Mouse (Mus musculus) limb, embryonic 10.5 days (tissue): ENCODE results near the gene Prkar1a. TPM values are rescaled to one million over a fixed set of nuclear protein-coding genes. Genes with fewer than 3 reads are reported as not detected.
"Not testable (repeated sequence)": the region's sequence is repeated elsewhere in the genome, so short reads cannot be mapped to it uniquely, and the experiment has no call there.

Source experiments
- DNase-seq: peaks from one replicate; pipeline ENCODE4 v3.0.0-alpha.2; 2017; ENCODE audit warnings: low spot score
- H3K27ac ChIP-seq: fragments of 300-500 bp; sonication (generic); 2 replicates; pipeline ENCODE4 v1.5.1; 2016; ENCODE audit warnings: mild to moderate bottlenecking
- H3K27me3 ChIP-seq: fragments of 300-500 bp; sonication (generic); 2 replicates; pipeline ENCODE4 v1.6.1; 2016; ENCODE audit warnings: low read depth, mild to moderate bottlenecking; ENCODE audit not compliant: poor library complexity, severe bottlenecking
- H3K36me3 ChIP-seq: fragments of 300-500 bp; sonication (generic); 2 replicates; pipeline ENCODE4 v1.6.1; 2016; ENCODE audit warnings: mild to moderate bottlenecking, moderate library complexity
- H3K4me1 ChIP-seq: fragments of 300-500 bp; sonication (generic); 2 replicates; pipeline ENCODE4 v1.6.1; 2016
- H3K4me3 ChIP-seq: fragments of 300-500 bp; sonication (generic); 2 replicates; pipeline ENCODE4 v1.5.1; 2016; ENCODE audit warnings: mild to moderate bottlenecking, moderate library complexity
- H3K9me3 ChIP-seq: fragments of 300-500 bp; sonication (generic); replicated peaks from 2 replicates; pipeline ENCODE4 v1.6.1; 2016; ENCODE audit warnings: mild to moderate bottlenecking
- WGBS: fragments of 180-500 bp; shearing (Covaris S2); methylation state at CpG from one replicate; pipeline ENCODE4 v1.1.7; 2016; 5-methylcytosine and 5-hydroxymethylcytosine counted together
- polyA plus RNA-seq: library from polyadenylated mRNA; unstranded; fragments of >200 nt; fragmentation: Nextera tagmentation; extraction: Ambion mirVana; gene quantifications from 2 replicates; pipeline ENCODE4 v1.2.1, GENCODE M21; 2016

The Prkar1a gene
- polyA plus RNA-seq, 1 experiment from 2014 or later = 338 TPM

DNA sequence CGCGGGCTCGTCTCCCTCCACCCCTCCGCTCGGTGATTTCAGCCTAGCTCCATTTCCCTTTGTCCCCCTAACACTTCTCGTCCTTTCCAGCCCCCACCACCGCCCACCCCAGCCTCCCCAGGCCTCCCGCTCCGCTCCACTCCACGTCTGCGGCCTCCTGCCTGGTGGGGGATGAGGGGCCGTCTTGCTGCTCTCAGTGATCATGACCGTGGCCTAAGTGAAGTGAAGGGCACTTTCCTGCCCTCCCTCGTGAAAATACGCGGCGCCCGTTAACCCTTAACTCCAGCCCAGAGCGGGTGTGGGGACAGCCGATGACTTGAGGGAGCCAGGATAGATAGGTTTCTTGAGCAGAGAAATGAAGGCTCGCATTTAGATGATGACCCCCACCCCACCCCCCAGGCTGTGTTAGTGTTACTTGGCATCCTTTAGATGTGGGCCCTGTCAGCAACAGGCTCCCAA, 2.4 kb downstream of the Prkar1a start:
- Histone ChIP-seq H3K9me3 (no peaks in the 10 kb centered on the region), H3K4me1 (peaks cover 44% of the 10 kb centered on the region), H3K4me3 (peak overlapping the region; percentile 99), H3K27me3 (no peaks in the 10 kb centered on the region), H3K27ac (peak overlapping the region; percentile 98), H3K36me3 (peaks cover 36% of the 10 kb centered on the region)
- WGBS = under 1% methylated on average over 21 of the region's 21 CpGs
- peak; percentile 58 for DNase-seq

- peak overlapping the region; percentile 99 for H3K4me3 ChIP-seq
- H3K36me3 ChIP-seq = peaks cover 45% of the 10 kb centered on the region
- H3K9me3 ChIP-seq = no peaks in the 10 kb centered on the region
- H3K4me1 ChIP-seq = peaks cover 44% of the 10 kb centered on the region
- DNase-seq = no peak
- no peak overlapping the region for H3K27ac ChIP-seq
- WGBS = 81% methylated on average over 6 of the region's 6 CpGs
- H3K27me3 ChIP-seq = no peaks in the 10 kb centered on the region
Observed at GRCm38 (mm10) chr11:109652505-109652904, 3.3 kb downstream of the Prkar1a start.

DNA sequence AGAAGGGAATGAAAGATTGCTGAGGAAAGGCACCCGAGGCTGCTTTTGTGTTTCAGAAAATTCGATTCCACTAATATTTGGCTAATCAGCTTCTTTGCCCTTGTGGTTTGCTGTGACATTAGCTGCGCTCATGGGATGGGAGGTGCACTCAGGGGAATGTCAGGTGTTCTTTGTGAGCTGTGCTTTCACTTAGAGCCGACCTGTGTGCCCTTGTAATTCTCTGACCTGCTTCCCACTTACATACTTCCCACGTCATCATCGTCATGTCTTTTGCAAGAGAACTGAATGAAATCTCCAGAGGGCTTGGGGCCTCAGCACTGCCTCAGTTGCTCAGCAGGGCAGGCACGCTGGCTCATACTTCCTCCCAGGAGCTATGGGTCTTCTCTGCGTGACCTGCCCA, 4.0 kb downstream of the Prkar1a start:
- H3K4me3 ChIP-seq = peak overlapping the region; percentile 18; the same call in 1 of the 2 replicates
- no peak overlapping the region for H3K27ac ChIP-seq
- 90% methylated on average over 8 of the region's 8 CpGs for WGBS
- DNase-seq = no peak
- H3K27me3 ChIP-seq = no peaks in the 10 kb centered on the region
- H3K9me3 ChIP-seq = no peaks in the 10 kb centered on the region
- peaks cover 52% of the 10 kb centered on the region for H3K36me3 ChIP-seq
- H3K4me1 ChIP-seq = peaks cover 44% of the 10 kb centered on the region

- Histone ChIP-seq H3K4me3 (no peak overlapping the region), H3K27ac (no peak overlapping the region), H3K27me3 (no peaks in the 10 kb centered on the region), H3K9me3 (no peaks in the 10 kb centered on the region), H3K4me1 (peaks cover 30% of the 10 kb centered on the region), H3K36me3 (peaks cover 64% of the 10 kb centered on the region)
- DNase-seq = no peak
- WGBS = 93% methylated on average over 6 of the region's 6 CpGs
Observed at GRCm38 (mm10) chr11:109654581-109654980, 5.4 kb downstream of the Prkar1a start.

DNA sequence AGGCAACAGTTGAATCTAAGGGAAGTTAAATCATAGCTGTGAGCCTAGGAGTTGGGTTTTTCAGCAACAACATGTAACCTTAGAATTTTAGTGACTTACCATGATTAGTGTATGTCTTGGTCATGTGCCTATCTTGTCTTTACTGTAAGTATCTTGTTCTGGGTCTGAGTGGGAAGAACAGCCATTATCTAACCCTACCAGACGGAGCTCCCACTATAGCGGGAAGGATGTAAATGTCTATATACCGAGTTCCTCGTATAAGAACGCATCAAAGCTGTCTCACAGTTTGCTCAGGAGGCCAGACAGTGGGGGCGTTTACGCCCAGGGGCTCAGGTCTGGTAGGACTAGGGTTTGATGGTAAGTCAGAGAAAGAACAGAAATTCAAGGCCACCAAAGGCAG, 7.0 kb downstream of the Prkar1a start:
- H3K36me3 ChIP-seq = peaks cover 81% of the 10 kb centered on the region
- H3K4me1 ChIP-seq = peaks cover 22% of the 10 kb centered on the region
- H3K9me3 ChIP-seq = no peaks in the 10 kb centered on the region
- no peak overlapping the region for H3K4me3 ChIP-seq
- no peaks in the 10 kb centered on the region for H3K27me3 ChIP-seq
- H3K27ac ChIP-seq = no peak overlapping the region
- WGBS = 93% methylated on average over 7 of the region's 7 CpGs
- DNase-seq = no peak

DNA sequence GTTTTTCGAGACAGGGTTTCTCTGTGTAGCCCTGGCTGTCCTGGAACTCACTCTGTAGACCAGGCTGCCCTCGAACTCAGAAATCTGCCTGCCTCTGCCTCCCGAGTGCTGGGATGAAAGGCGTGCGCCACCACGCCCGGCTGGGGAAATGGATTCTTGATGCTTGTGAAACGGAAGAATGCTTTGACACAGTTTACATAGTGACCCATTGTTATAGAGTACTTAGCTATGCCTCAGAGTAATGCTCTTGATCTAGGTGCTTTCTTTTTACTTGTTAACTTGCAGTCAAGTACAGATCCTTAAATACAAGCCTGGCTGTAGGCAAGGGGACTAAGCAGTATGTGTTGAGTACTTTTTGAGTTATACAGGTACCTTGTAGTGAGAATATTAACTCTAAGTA, 11.3 kb downstream of the Prkar1a start:
- peaks cover 99% of the 10 kb centered on the region for H3K36me3 ChIP-seq
- not testable (repeated sequence) for H3K27ac ChIP-seq, DNase-seq, H3K9me3 ChIP-seq, H3K27me3 ChIP-seq, H3K4me3 ChIP-seq, H3K4me1 ChIP-seq
- WGBS = 95% methylated on average over 8 of the region's 8 CpGs

- Histone ChIP-seq H3K27ac (no peak overlapping the region), H3K4me3 (no peak overlapping the region), H3K4me1 (no peaks in the 10 kb centered on the region), H3K27me3 (no peaks in the 10 kb centered on the region), H3K9me3 (no peaks in the 10 kb centered on the region), H3K36me3 (peaks cover 100% of the 10 kb centered on the region)
- DNase-seq = no peak
- 93% methylated on average over 13 of the region's 13 CpGs for WGBS
Observed at GRCm38 (mm10) chr11:109664293-109664692, 15.1 kb downstream of the Prkar1a start.

GRCm38 (mm10) chr11:109665424-109665823, 16.2 kb downstream of the Prkar1a start:
- 93% methylated on average over 6 of the region's 6 CpGs for WGBS
- Histone ChIP-seq H3K4me3 (no peak overlapping the region), H3K27ac (no peak overlapping the region), H3K27me3 (no peaks in the 10 kb centered on the region), H3K36me3 (peaks cover 99% of the 10 kb centered on the region), H3K4me1 (no peaks in the 10 kb centered on the region), H3K9me3 (no peaks in the 10 kb centered on the region)
- DNase-seq = no peak

- no peak for DNase-seq
- WGBS = 96% methylated on average over 13 of the region's 13 CpGs
- H3K36me3 ChIP-seq = peaks cover 95% of the 10 kb centered on the region
- H3K4me1 ChIP-seq = no peaks in the 10 kb centered on the region
- H3K4me3 ChIP-seq = no peak overlapping the region
- no peaks in the 10 kb centered on the region for H3K27me3 ChIP-seq
- H3K27ac ChIP-seq = no peak overlapping the region
- no peaks in the 10 kb centered on the region for H3K9me3 ChIP-seq
Observed at GRCm38 (mm10) chr11:109666411-109666810, 17.2 kb downstream of the Prkar1a start.

DNA sequence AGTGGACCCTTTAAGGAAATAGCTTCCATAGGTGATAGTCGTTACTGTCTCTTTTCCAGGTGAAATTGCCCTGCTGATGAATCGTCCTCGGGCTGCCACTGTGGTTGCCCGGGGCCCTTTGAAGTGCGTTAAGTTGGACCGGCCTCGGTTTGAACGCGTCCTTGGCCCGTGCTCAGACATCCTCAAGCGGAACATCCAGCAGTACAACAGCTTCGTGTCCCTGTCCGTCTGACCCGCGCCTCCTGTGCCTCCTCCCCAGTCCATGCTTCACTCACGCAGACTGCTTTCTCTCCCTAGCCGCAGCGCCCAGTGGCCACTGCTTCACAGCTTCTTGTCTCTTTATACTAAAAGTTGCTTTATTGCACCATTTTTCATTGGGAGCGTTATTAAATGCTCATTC, 18.2 kb downstream of the Prkar1a start:
- Histone ChIP-seq H3K27me3 (no peaks in the 10 kb centered on the region), H3K4me1 (no peaks in the 10 kb centered on the region), H3K36me3 (peaks cover 91% of the 10 kb centered on the region), H3K27ac (no peak overlapping the region), H3K4me3 (no peak overlapping the region), H3K9me3 (no peaks in the 10 kb centered on the region)
- DNase-seq = no peak
- WGBS = 92% methylated on average over 19 of the region's 19 CpGs

GRCm38 (mm10) chr11:109668115-109668725, 19.0 kb downstream of the Prkar1a start:
- Histone ChIP-seq H3K4me3 (no peak overlapping the region), H3K4me1 (no peaks in the 10 kb centered on the region), H3K9me3 (no peaks in the 10 kb centered on the region), H3K36me3 (peaks cover 82% of the 10 kb centered on the region), H3K27ac (no peak overlapping the region), H3K27me3 (no peaks in the 10 kb centered on the region)
- 89% methylated on average over 8 of the region's 8 CpGs for WGBS
- no peak for DNase-seq

DNA sequence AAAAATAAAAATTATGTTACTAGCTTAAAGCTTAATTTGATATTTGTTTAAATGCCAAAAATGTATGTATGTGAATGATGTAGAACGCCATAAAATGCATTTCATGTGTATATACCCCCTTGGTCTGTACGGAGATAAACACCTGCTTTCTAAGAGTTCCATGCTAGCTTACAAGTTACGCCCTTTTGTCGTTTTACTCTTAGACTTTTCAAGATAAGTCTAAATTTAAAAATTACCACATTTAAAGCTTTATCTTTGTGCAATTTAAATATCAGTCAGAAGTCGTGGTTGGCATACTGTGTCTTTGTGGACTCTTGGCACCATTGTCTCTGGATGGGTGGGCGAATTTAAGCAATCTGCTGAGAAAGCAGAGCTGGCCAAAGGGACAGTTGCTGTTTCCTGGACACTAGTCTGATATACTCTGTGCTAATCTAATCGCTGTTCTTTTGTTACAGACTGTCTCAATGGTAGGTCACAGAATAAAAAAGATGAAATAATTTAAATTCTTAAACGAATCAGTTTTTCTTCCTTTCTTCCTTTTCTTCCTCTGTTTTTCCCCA, 20.0 kb downstream of the Prkar1a start:
- peaks cover 72% of the 10 kb centered on the region for H3K36me3 ChIP-seq
- no peak for DNase-seq

DNA sequence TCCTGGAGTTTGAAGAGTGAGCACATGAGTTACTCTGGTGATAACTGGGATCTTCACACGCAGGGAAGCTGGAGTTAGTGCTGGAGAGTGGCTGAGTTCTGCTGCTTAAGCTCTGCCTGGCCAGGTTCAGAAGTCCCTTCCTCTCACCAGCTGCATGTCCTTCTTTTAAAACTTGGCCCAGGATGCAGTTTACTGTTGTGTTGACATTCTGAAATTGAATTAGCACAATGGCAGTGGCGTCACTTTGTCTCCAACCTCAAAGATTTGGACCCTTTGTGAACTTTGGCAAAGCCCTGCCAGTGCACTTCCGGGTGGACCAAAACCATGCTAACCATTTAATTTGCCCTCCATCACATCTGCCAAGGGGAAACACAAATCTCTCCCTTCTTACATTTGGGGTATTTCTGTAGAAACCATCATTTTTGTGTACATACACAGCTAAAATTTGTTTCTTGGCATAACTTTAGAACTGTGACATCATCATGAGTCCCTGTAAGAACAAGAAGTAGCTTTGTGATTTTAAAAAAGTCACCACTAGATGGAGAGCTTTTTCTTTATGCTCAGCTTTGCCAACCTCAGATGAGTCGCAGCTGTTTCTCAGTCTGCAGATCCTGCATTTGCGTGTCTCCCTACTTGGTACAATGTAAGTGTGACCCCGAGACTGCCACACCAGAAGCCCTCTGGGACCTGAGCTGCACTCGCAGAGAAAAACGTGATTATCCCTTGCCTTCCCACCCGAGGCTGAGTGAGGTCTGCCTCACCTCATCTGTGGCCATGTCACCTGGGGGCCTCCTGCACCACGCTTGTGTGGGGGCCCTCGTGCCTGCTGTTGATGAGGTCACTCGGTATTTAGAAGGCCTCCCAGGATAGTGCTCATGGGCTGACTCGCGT, 21.1 kb downstream of the Prkar1a start:
- no peaks in the 10 kb centered on the region for H3K4me1 ChIP-seq
- H3K27ac ChIP-seq = no peak overlapping the region
- no peaks in the 10 kb centered on the region for H3K27me3 ChIP-seq
- no peak overlapping the region for H3K4me3 ChIP-seq
- no peak for DNase-seq
- H3K36me3 ChIP-seq = peaks cover 62% of the 10 kb centered on the region
- WGBS = 72% methylated on average over 14 of the region's 14 CpGs
- H3K9me3 ChIP-seq = no peaks in the 10 kb centered on the region

More for the DNA sequence above, 20.0 kb downstream of the Prkar1a start:
- no peaks in the 10 kb centered on the region for H3K27me3 ChIP-seq
- no peaks in the 10 kb centered on the region for H3K4me1 ChIP-seq
- H3K4me3 ChIP-seq = no peak overlapping the region
- no peak overlapping the region for H3K27ac ChIP-seq
- H3K9me3 ChIP-seq = no peaks in the 10 kb centered on the region
- WGBS = 92% methylated on average over 8 of the region's 8 CpGs
